Mouse (Mus musculus): ENCODE measurements around the gene Dnase1l1. TPM values are rescaled to one million over a fixed set of nuclear protein-coding genes. Genes with fewer than 3 reads are reported as not detected.

Dnase1l1 gene
- polyA plus RNA-seq, 1 experiment from 2014 or later, result 14.1 TPM

DNA sequence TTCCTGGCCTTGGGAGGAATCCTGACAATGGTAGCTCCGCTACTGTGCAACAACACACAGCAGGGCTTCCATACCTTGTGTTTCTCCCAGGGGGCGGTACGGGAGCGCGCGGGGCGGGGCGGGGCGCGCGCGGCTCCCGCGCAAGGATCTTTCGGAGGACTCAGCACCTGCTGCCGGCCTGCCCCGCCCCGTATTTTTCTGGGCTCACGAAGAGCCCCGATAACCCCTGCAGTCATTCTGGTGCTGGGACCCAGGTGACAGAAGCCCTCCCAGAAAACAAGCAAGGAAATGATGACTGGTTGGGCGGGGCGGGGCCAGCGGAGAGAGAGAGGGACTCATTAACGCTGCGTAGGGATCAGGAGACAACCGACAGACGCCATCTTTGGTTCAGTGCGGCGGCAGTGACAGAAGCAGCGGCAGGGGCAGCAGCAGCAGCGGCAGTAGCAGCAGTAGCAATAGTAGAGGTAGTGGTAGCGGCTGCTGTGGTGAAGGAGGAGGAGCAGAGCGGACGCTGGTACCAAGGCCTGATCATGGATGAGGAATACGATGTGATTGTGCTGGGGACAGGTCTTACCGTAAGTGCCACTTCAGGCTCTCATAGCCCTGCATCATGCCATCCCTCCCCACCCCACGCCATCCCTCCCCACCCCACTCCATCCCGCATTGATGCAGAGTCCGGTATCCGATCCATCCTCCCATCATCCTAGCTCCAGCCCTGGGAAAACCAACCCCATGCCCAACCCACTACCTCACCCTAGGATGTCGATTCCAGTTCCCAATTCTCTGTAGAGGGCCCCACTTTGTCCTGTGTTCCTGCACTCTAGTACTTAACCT lies 22.9 kb upstream of the Dnase1l1 start, which contains the start of gene Gdi1:
TSS of gene Gdi1 (plus strand) at position 132 of the 834 bp plus-strand sequence.
- H3K4me3 ChIP-seq (replicated peaks; ENCODE audit: low read depth, low read length), result peak within 1 kb of the TSS; percentile 56
- peaks cover 26% of the 10 kb centered on the region; the same call in 1 of the 2 replicates for H3K36me3 ChIP-seq (ENCODE audit: insufficient read depth, low read length)
- H3K27ac ChIP-seq, result peak within 1 kb of the TSS; percentile 89
- no peaks in the 10 kb centered on the region for H3K27me3 ChIP-seq (ENCODE audit: insufficient read depth, low read length)
- ATAC-seq (replicated peaks; ENCODE audit: low FRiP score, low read depth), result peak; percentile 76
- no peaks in the 10 kb centered on the region for H3K4me1 ChIP-seq (replicated peaks; ENCODE audit: insufficient read depth, low read length)
- peak within 1 kb of the TSS; percentile 74 for H3K9ac ChIP-seq (ENCODE audit: low read depth, low read length)
- DNase-seq (ENCODE audit: low spot score), result peak; percentile 76
- TF ChIP-seq CTCF (IDR thresholded peaks at IDR 0.05; ENCODE audit: low read depth), result peak; percentile 47
- H3K4me2 ChIP-seq (ENCODE audit: low read length), result peak within 1 kb of the TSS; percentile 60
- 22% methylated on average over 41 of the region's 41 CpGs for WGBS
- no peaks in the 10 kb centered on the region for H3K9me3 ChIP-seq (replicated peaks; ENCODE audit: low read length)

DNA sequence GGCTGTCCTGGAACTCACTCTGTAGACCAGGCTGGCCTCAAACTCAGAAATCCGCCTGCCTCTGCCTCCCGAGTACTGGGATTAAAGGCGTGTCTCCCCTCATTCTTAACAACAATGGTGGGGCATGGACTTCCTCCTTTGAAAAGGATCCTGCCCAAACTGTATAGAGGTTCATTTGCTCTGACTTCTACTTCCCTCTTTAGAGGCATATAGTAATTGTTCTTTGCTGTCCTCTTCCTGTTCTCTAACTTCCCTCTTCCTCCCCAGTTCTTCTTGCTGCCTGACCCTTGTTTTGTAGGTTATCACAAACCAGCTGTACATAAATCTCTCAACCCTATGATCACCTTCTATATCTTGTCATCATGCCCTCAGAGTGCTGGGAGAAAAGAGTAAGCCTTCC lies 17.6 kb upstream of the Dnase1l1 start:
- H3K36me3 ChIP-seq (ENCODE audit: insufficient read depth, low read length), result peaks cover 13% of the 10 kb centered on the region; the same call in 1 of the 2 replicates
- ATAC-seq (replicated peaks; ENCODE audit: low FRiP score, low read depth), result no peak
- WGBS, result 85% methylated on average over 3 of the region's 3 CpGs
- no peaks in the 10 kb centered on the region for H3K4me1 ChIP-seq (replicated peaks; ENCODE audit: insufficient read depth, low read length)
- H3K4me3 ChIP-seq (replicated peaks; ENCODE audit: low read depth, low read length), result no peak overlapping the region
- TF ChIP-seq CTCF (IDR thresholded peaks at IDR 0.05; ENCODE audit: low read depth), result no peak
- no peaks in the 10 kb centered on the region for H3K9me3 ChIP-seq (replicated peaks; ENCODE audit: low read length)
- no peak overlapping the region for H3K27ac ChIP-seq
- H3K27me3 ChIP-seq (ENCODE audit: insufficient read depth, low read length), result no peaks in the 10 kb centered on the region
- no peak overlapping the region for H3K9ac ChIP-seq (ENCODE audit: low read depth, low read length)
- no peak for DNase-seq (ENCODE audit: low spot score)
- H3K4me2 ChIP-seq (ENCODE audit: low read length), result no peak overlapping the region

DNA sequence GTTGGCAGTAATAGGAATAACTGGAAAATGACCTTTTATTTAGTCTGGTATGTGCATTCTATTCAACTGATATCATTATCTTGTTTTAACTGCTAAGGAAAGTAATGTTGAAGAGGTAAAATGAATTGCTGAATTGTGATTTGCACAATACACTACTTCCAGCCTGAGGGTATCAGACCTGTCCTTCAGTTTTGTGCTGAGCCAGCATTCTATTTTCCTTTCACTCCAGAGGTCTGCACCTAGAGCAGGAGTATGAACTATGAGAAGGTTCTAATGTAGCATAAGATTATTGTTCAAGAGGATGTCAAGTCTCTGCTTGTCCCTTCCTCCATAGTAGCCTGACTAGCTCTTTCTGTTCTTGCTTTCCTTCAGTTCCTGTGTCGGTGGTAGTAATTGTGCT lies 16.2 kb upstream of the Dnase1l1 start:
- no peak for TF ChIP-seq CTCF (IDR thresholded peaks at IDR 0.05; ENCODE audit: low read depth)
- no peak overlapping the region for H3K4me3 ChIP-seq (replicated peaks; ENCODE audit: low read depth, low read length)
- H3K9me3 ChIP-seq (replicated peaks; ENCODE audit: low read length), result no peaks in the 10 kb centered on the region
- WGBS, result 75% methylated on average over 1 of the region's 1 CpGs
- H3K36me3 ChIP-seq (ENCODE audit: insufficient read depth, low read length), result peaks cover 9% of the 10 kb centered on the region; the same call in 1 of the 2 replicates
- H3K9ac ChIP-seq (ENCODE audit: low read depth, low read length), result no peak overlapping the region
- H3K27ac ChIP-seq, result no peak overlapping the region
- no peaks in the 10 kb centered on the region for H3K4me1 ChIP-seq (replicated peaks; ENCODE audit: insufficient read depth, low read length)
- H3K27me3 ChIP-seq (ENCODE audit: insufficient read depth, low read length), result no peaks in the 10 kb centered on the region
- DNase-seq (ENCODE audit: low spot score), result no peak
- no peak overlapping the region for H3K4me2 ChIP-seq (ENCODE audit: low read length)
- ATAC-seq (replicated peaks; ENCODE audit: low FRiP score, low read depth), result no peak

DNA sequence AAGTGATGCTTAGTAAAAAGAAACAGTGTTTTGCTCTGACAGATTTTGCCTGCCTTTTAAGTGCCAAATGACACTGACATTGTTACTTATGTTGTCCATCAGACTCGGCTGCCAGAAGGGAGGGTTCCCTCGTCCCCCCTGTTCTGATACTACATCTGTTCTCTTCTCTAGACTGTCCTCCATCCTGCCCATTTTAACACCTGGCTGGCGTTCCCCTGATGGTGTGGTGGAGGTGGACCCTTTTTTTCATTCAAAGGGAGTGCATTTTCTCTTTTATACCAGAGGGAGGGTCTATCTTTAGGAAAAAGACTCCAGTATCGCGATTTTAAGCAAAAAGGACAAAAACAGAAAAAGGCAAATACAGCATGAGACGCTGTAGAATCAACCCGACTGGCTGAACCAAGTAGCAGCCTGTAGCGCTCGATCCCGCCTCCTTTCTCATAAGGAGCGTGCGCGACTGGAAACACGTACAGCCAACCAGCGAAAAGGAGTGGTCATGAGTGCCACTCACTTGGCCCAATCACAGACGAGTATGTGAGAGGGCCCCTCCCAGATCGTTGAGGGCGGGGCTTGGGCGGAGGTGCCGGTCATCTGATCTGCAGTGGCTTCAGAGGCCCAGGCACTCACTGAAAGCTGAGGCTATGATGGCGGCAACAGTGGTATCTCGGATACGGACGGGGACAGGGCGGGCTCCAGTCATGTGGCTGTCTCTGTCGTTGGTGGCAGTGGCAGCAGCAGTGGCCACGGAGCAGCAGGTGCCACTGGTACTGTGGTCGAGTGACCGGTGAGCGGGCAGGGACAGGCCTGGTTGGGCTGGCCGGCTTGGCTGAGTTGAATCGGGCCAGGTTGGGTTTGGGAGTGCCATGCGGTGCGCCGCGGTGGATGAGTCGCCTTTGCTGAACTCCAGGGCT lies 14.7 kb upstream of the Dnase1l1 start, which contains the start of gene Atp6ap1:
TSS of gene Atp6ap1 (plus strand) at position 560 of the 911 bp plus-strand sequence.
- DNase-seq (ENCODE audit: low spot score) (peak; percentile 94), ATAC-seq (replicated peaks; ENCODE audit: low FRiP score, low read depth) (peak; percentile 99)
- Histone ChIP-seq H3K9ac (ENCODE audit: low read depth, low read length) (peak within 1 kb of the TSS; percentile 67), H3K4me3 (replicated peaks; ENCODE audit: low read depth, low read length) (peak within 1 kb of the TSS; percentile 55), H3K4me2 (ENCODE audit: low read length) (peak within 1 kb of the TSS; percentile 62), H3K9me3 (replicated peaks; ENCODE audit: low read length) (no peaks in the 10 kb centered on the region), H3K4me1 (replicated peaks; ENCODE audit: insufficient read depth, low read length) (no peaks in the 10 kb centered on the region), H3K36me3 (ENCODE audit: insufficient read depth, low read length) (peaks cover 8% of the 10 kb centered on the region; the same call in 1 of the 2 replicates), H3K27me3 (ENCODE audit: insufficient read depth, low read length) (no peaks in the 10 kb centered on the region), H3K27ac (peak within 1 kb of the TSS; percentile 70)
- WGBS, result 24% methylated on average over 37 of the region's 37 CpGs
- TF ChIP-seq CTCF (IDR thresholded peaks at IDR 0.05; ENCODE audit: low read depth), result no peak

DNA sequence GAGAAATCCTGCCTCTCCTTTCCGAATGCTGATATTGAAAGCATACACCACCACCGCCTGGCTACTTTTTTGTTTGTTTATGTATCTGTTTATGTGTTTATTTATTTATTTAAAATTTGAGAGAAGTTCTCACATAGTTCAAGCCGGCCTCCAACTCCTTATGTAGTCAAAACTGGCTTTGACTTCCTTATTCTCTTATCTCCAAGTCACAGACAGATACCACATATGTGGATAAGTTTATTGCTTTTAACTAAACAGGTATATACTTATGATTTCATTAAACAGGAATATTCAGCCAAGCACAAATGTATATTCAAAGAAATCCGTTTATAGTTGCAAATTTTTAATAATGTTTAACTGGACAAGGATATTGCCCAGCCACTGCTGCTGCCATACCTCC lies 11.3 kb upstream of the Dnase1l1 start:
- H3K9ac ChIP-seq (ENCODE audit: low read depth, low read length), result no peak overlapping the region
- no peak for TF ChIP-seq CTCF (IDR thresholded peaks at IDR 0.05; ENCODE audit: low read depth)
- no peak for ATAC-seq (replicated peaks; ENCODE audit: low FRiP score, low read depth)
- WGBS, result 78% methylated on average over 4 of the region's 4 CpGs
- H3K27ac ChIP-seq, result no peak overlapping the region
- no peak overlapping the region for H3K4me2 ChIP-seq (ENCODE audit: low read length)
- no peaks in the 10 kb centered on the region for H3K4me1 ChIP-seq (replicated peaks; ENCODE audit: insufficient read depth, low read length)
- no peak for DNase-seq (ENCODE audit: low spot score)
- no peaks in the 10 kb centered on the region for H3K36me3 ChIP-seq (ENCODE audit: insufficient read depth, low read length)
- H3K27me3 ChIP-seq (ENCODE audit: insufficient read depth, low read length), result no peaks in the 10 kb centered on the region
- H3K4me3 ChIP-seq (replicated peaks; ENCODE audit: low read depth, low read length), result no peak overlapping the region
- no peaks in the 10 kb centered on the region for H3K9me3 ChIP-seq (replicated peaks; ENCODE audit: low read length)

DNA sequence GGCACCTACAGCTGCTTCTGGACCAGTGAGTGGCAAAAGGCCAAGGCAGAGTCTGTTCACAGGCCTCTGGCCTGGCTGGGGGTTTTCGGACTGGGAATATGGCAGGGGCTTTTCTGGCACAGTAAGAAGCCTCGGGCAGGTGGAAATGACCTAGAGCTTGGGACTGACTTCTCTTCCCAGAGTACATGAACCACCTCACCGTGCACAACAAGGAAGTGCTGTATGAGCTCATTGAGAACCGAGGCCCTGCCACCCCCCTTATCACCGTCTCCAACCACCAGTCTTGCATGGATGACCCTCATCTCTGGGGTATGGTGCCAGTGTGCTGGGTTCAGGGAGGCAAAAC lies 928 bp upstream of the Dnase1l1 start:
- ATAC-seq (replicated peaks; ENCODE audit: low FRiP score, low read depth), result no peak; the same call in 1 of the 2 replicates
- H3K4me3 ChIP-seq (replicated peaks; ENCODE audit: low read depth, low read length), result peak overlapping the region; percentile 57
- DNase-seq (ENCODE audit: low spot score), result no peak

More for the DNA sequence above, 928 bp upstream of the Dnase1l1 start:
- H3K4me2 ChIP-seq (ENCODE audit: low read length), result peak overlapping the region; percentile 77
- WGBS, result 48% methylated on average over 5 of the region's 5 CpGs
- no peaks in the 10 kb centered on the region for H3K9me3 ChIP-seq (replicated peaks; ENCODE audit: low read length)
- no peaks in the 10 kb centered on the region for H3K36me3 ChIP-seq (ENCODE audit: insufficient read depth, low read length)
- TF ChIP-seq CTCF (IDR thresholded peaks at IDR 0.05; ENCODE audit: low read depth), result no peak
- no peaks in the 10 kb centered on the region for H3K27me3 ChIP-seq (ENCODE audit: insufficient read depth, low read length)
- no peaks in the 10 kb centered on the region for H3K4me1 ChIP-seq (replicated peaks; ENCODE audit: insufficient read depth, low read length)
- H3K27ac ChIP-seq, result peak overlapping the region; percentile 88
- H3K9ac ChIP-seq (ENCODE audit: low read depth, low read length), result peak overlapping the region; percentile 76

Data from kidney, postnatal 0 days (tissue).